Mouse (Mus musculus) right cerebral cortex, postnatal 10 days (tissue): ENCODE measurements around the gene Ptov1.

ENCODE experiments used
- DNase-seq, 2 experiments: peaks; one replicate each; pipeline ENCODE4 v3.0.0; 2021; ENCODE audit warnings: low spot score in 2 of 2

Gene Ptov1

GRCm38 (mm10) chr7:44814952-44815553 lies 54.5 kb downstream of the Ptov1 start:
- DNase-seq: peak; percentile 44 to 51

GRCm38 (mm10) chr7:44814423-44814822 lies 55.2 kb downstream of the Ptov1 start:
- DNase-seq: peak in 1 of 2 experiments; percentile 22

GRCm38 (mm10) chr7:44813985-44814384 lies 55.6 kb downstream of the Ptov1 start:
- DNase-seq: peak in 1 of 2 experiments; percentile 26
